Mouse (Mus musculus) Muller cell, postnatal 12 days (primary cell): ENCODE data around the gene Agtpbp1.

ENCODE experiments used
- DNase-seq: peaks from one replicate; pipeline ENCODE4 v3.0.0-alpha.2; 2015; ENCODE audit errors: inconsistent ontology term

Agtpbp1 gene

DNA sequence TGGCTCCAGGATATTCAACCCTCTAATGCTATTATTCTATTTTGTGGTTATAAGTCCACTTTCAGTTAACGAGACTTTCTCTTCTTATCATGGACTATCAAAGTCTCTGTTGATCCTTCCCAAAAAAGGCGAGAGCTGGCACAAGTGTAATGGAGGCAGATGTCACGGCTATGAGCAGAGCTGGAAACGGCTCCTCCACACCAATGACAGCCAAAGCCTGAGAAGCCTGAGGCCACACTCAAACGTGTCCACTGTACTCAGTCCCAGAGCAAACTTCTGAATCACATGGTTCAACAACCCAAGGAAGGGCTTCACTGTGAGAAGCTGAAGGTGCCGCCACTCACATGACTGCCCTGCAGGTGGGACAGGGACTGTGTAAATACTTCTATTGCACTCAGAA is 51.7 kb downstream of the Agtpbp1 start:
- DNase-seq = no peak

DNA sequence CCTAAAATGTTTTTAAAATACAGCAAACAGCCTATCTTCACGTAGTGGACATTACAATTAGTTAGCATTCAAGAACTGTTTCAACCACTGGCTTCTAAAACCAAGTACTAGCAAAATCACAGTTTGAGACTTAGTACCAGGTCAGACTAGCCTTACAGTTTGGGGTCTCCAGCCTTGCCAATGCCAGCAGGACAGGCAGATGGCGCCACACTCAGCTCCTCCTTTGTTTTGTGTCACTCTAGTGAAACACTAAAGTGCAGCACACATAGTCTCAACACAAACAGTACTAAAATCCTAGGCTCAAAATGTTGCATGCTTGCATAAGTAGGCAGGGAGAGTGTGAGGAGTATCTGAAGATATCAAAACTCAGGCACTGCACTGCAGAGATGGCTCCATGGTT is 53.8 kb downstream of the Agtpbp1 start:
- DNase-seq = no peak

DNA sequence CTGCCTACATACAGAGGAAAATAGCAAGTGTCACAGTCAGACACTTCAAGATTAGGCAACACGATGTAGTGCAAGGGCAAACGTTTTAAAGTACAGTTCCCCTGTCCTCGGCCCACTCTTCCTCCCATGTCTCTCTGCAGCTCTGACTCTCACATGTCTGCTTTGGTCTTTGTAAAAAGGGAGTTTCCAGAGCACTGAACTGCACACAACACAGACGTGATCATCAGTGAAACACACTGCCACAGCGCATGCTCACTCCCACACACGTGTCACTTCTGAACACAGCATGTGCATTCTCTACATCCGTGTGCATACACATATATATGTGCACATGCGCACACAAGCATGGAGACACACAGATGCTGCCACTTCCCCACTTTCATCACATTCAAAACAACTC is 54.5 kb downstream of the Agtpbp1 start:
- DNase-seq = no peak

DNA sequence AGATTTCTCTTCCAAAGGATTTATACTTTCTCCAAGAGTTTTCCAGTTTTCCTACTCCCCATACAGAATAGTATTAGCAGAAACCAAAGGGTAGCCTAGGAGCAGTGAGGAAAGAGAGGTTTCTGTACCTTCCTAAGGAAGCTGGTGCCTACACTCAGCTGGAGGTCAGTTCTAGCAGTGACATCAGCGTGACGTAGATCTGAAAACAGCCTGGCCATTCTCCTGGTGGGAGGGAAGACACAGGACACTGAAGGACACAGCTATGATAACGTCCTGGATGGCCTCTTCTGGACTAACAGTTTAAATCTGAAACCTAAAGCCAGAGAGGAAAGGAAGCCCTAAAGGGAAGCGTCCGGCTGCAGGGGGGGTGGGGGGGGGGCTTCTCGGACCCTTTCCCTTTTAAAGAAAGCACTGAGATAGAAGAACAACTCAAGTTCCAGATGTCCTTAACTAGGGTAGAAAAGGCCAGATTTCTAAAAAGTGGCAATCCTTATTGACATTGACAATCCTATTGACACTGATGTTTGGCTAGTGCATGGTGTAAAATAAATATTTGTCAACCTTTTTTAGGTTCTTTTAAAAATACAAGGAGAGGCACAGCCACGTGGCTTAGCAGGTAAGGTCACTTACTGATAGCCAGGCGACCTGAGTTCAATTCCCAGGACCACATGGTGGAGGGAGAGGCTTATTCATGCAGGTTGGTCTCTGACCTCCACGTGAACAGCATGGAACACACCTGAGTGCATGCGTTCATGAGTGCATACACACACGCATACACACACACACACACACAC is 63.6 kb downstream of the Agtpbp1 start:
- no peak for DNase-seq

DNA sequence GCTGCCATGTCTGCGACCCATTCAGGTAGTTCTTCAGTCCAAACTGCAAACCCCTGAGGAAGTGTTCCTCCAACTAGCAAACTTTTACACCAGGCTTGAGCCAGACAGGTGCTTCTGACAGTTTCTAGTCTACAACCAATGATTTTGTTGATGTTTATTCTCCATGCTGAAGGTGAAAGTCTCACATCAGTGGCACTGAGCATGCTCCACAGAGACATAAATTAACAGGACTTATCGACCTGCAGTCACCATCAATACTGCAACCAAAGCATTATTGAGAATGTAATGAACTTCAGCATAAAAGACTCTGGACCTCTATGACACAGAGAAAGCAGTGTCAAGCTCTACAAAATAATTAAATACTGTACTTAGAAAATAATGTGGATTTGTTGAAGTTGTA is 64.2 kb downstream of the Agtpbp1 start:
- DNase-seq = no peak

DNA sequence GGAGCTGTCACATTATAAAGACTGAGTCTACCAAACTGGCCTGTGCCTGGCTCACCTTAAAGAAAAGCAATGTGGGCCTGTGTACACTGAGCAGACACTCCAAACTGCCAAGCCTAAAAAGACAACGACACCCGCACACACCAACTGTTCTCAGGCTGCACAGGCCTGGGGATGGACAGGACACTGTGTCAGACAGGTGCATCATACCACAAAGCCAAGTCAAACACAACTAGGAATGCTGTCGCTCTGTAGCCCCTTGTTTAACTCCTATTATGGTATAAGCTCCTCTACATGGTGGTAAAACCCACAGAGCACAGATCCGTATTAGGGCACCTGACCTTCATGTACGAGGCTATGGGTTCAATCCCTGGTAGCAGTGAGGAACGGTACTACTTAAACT is 65.5 kb downstream of the Agtpbp1 start:
- no peak for DNase-seq

DNA sequence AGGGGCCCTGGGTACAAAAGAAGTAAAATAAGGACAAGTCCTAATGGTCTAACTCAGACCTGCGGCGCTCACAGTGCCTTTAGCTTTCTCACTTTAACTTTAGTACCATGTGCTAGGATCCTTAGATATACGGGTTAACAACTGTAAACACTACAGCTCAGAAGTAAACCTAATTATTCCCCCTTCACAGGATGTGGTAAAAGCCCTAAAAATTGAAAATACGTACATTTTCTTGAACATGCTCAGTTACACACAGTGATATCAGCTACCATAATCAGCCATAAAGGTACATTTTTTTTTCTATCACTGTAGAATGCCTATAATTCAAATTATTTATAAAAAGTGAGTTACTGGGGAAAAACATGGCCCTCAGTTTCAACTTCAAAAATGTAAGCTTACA is 67.0 kb downstream of the Agtpbp1 start:
- no peak for DNase-seq

DNA sequence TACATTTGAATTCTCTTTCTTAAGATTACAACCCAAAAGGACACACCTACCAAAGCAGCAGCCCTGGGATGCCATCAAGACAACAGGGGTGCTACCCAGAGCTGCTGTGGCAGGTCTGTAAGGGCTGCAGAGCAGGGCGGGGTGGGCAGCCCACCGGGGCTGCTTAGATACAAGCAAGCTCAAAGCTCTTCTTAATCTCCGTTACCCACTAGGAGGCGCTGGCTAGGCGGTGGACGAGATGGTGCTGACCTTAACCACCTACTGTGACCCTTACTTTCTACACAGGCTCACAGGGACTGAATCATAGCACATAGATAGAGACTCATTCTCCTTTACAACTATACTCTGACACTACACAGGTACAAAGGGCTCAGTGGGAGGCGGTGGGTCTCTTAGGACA is 70.0 kb downstream of the Agtpbp1 start:
- peak; percentile 11 for DNase-seq

DNA sequence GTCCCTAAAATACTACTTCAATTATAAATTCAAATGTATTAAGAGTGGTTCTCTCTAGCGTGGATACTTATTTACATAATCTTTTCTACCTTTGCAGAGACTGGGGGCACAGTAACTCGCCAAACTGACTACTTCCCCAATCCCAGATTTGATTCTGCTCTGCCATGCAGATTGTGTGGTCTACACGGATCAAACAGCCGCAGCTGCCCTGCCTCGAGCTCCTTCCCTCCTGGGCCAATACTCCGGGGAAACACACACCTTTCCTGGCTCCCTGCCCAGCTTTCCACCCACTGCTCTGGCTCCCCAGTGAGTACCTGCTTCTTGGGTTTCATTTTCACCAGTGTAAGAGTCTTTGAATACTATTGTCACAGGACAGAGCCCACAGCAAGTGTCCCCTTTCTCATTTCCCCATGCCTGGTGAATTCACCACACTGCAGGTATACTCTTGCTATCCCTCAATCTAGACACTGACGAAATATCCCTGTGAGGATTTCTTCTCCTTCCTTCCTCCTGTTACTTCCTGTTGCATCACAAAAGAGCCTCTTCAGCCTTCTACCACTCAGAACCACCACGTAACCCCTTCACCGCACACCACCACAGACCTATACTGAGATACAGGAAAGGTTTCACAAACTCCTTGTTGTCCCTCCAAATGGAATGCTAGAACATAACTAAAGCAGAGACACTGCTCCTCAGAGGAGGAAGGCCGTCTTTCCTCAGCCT is 75.2 kb downstream of the Agtpbp1 start:
- DNase-seq = no peak

DNA sequence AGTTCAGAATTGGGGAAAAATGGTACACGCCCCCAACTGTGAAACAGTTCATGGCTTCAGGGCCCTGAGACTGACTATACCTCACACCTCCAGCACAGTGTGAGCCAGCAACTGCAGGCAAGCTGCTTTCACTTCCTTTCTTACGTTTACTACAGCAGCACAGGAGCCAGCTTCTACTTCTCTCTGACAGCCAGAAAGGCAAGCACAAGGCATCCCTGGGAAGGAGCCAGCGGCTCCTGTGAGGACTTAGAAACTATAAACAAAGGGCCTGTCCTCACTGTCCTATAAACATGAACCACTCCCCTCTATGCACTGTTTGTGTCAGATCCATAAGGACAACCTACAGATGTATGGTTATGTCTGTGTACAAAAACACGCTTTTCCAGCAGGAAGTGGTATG is 76.4 kb downstream of the Agtpbp1 start:
- peak; percentile 0 for DNase-seq

DNA sequence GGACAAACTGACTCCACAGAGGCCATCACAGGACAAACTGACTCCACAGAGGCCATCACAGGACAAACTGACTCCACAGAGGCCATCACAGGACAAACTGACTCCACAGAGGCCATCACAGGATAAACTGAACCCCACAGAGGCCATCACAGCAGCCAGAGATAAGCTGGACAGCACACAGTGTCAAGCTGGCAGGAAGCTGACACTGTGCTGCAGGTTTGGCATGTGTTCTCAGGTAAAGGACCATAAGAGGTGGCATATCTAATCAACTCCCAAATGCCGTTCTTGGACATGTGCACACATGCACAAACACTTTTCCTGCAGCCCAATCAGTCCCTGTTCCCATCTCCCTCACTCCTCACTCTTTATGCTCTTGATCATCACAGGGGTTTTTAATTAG is 78.6 kb downstream of the Agtpbp1 start:
- DNase-seq = no peak

DNA sequence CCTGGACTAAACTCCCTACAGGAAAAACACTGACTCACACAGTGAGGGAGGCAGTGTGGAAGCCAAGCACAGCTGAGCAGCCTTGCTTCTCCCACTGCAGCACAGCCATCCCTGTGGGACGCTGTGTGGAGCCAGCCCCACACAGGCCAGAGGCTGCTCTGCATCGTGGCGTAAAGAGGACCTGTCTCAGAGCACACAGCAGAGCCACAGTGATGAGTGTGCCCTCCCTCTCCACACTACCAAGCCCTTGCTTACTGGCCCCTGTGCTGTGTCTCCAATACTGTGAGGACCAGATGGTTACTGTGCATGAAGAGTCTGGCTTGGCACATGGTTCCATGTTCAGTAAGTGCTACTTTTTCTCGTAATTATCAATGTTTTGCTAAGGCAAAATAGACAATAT is 79.2 kb downstream of the Agtpbp1 start:
- no peak for DNase-seq

DNA sequence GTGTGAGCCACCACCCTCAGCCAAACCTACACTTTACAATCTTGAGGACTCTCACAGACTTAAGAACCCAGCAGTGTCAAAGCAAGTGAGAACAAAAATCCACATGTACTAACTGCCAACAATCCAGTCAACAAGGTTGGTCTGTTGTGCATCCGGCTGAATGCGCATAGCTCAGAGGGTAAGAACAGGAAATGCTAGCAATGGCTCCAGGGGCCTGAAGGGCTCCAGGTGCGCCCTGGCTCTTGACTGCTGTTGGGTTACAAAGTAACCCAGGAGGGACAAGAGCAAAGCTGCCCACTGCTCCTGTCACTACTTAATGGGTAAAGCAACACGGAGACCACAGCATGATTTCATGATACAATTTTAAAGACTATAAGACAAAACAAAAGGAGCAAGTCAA is 81.4 kb downstream of the Agtpbp1 start:
- DNase-seq = no peak

DNA sequence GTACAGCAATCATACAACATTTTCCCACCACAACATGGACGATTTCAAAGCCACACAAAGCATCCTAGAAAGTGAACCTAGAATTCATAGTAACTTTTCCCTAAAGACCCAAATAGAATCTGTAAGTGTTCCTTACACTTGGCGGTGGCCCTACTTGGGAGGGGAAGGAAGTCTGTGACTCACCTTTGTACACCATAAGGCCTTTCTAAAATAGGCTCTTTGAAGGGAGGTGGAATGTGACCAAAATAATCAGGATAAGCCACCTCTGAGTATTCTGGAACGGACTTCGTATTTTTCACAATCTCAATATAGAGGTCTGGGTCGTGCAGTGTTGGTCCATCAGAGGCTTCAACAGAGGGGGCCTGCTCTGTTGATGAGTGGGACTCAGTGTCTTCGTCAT is 85.2 kb downstream of the Agtpbp1 start:
- no peak for DNase-seq

DNA sequence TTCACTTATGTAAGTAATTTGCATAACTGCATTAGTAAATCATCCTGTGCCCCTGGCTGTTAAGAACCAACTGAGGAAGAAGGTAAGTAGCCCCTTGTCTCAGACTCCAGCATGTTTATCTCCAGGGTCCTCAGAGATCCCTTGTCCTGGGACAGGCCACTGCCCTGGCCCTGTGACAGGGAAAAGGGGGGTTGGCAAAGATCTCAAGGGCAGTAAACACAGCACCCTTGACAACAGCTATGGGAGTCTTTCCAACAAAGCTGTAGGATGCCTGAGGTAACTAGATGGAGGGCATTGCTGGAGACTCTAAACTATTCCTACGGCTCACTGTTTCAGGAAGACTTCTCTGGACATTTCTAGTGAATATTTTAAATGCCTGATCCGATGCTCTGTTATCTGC is 85.7 kb downstream of the Agtpbp1 start:
- DNase-seq = no peak

DNA sequence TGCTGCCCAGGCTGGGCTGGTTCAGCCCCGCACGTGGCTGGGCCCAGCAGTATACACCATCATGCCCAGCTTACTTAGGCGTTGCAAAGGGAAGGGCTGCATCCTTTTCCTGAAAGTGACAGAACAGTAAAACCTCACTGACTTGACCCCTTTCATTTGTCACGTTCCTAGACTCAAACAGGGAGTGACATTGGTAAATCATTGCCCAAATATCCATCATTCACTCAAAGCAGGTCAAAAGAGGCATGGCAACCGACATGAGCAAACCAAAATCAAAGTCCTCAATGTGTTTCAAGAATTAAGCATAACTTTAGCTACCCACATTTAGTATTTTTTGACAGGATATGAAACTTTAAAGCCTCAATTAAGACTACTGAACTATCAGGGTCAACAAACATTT is 86.8 kb downstream of the Agtpbp1 start:
- no peak for DNase-seq

DNA sequence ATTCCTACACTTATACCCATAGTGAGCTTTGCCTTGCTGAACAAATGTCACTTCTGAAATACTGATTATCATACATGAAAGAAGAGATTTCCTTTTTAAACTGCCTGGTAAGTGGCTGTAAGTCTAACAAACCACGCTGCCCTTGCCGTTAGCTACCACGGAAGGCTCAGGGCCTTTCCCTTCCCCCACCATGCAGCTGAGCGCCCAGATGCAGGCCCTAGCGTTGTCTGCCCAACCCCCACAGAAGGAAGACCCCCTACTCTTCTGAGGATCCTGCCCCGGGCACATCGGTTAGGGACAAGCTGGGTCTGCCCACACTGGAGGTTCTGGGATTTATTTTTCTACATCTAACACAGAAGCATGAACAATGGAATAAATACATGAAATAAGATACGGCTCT is 89.2 kb downstream of the Agtpbp1 start:
- no peak for DNase-seq

DNA sequence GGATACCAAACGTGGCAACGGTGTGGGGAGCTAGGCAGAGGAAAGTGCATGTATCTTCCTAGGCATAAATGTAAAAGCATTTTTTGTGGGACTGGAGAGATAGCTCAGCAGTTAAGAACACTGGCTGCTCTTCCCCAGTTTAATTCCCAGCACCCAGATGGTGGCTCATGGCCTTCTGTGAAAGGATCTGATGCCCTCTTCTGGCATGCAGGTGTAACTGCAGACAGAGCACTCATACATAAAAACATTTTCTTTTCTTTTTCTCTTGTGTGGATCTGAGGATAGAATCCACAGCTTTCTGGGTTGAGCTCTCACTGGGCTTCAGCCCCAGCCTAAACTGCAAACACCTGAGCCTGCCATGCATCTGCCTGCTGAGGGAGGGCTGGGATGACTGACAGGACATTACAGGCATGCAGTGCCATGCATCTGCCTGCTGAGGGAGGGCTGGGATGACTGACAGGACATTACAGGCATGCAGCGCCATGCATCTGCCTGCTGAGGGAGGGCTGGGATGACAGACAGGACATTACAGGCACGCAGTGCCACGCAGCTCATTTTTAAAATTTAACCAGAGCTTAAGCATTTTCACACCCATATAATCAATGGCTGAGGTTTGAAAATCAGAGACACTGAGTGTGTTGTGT is 90.3 kb downstream of the Agtpbp1 start:
- DNase-seq = no peak

DNA sequence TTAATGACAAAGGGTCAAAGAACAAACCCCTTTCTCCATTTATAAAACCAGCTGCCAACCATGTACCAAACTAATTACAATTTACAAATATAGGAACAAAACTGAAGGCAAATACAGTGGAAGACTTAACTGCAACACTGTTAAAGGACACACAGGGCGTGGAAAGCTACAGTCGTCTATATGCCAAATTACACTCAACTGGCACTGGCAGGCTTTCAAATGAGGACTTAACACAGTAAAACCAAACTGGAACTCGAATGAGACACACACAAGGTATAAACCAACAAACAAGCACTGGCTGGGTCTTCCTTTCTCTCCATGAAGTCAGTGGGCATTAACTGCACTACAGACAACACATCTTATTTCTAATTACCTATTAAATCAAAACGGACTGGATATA is 94.3 kb downstream of the Agtpbp1 start:
- DNase-seq = no peak

DNA sequence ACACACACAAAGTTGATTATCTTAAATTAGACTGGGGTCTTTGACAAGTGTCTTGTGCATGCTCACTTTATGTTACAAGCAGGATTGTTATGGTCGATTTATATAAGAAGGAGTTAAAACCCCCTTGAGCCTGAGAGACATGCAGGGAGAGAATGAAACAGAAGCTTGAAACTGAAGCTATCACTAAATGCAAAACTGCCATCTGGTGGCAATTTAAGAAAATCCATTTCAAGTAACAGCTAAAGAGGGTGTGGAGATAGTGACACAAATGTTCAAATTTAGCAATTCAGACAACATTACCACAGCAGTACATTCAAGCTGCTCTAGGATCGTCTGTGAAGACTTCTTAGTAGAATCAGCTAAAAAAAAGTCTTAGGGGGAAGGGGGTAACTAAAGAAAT is 95.9 kb downstream of the Agtpbp1 start:
- DNase-seq = peak; percentile 23

DNA sequence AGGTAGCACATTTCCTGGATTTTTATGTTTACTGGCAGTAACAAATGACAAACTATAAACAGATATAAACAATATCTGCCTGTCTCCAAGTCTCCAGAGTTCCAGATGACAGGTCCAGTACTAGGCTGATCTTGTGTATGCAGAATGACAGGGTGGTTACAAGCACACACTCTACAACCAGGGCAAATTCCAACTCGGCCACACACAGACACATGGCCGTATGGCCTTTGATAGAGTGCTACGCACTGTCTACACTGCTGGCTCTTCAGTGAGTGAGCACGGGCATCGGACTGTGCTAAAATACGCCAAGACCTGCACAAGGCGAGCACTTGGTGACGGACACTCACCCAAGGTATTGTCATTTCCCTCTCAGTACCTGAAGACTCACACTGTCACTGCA is 97.7 kb downstream of the Agtpbp1 start:
- no peak for DNase-seq

DNA sequence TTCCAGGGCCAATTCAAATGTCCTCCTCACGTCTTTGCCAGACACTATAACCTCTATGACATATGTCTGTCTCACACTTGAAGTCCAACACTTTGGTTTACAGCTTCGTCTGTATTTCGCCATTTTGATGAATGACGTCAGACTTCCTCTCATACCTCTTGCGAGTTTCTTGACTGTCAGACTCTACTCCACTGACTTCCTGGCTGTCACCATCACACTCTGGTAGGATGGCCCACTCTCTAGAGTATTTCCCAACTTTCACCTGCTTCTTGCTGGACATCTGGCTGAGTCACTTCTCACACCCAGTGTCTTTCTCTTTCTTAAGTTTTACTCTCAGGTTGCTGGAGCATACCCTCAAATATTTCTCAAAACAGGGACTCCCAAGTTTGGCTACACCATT is 98.8 kb downstream of the Agtpbp1 start:
- DNase-seq = no peak

DNA sequence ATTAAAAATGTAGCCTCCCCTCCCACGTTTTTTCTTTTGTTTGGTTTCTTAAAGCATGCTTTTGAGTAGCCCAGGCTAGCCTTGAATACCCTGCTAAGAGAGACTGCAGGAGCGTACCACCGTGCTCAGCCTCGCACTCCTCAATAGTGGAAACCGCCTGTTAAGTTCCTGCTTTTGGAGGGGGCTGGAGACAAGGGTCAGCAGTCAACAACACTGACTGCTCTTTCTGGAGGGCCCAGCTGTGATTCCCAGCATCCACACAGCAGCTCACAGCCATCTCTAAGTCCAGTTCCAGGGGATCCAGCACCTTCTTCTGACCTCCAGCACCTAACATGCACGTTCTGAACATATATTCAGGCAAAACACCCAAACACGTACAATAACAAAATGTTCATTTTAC is 99.6 kb downstream of the Agtpbp1 start:
- DNase-seq = no peak
